Mouse (Mus musculus) fat pad, adult 2 months (tissue): ENCODE results near the gene Nr2c2ap.

Source experiments
- DNase-seq: peaks from one replicate; pipeline ENCODE4 v3.0.0-alpha.2; 2011; ENCODE audit warnings: low read depth, low spot score; ENCODE audit errors: extremely low read depth

Gene Nr2c2ap

GRCm38 (mm10) chr8:70118726-70119700, 12.1 kb upstream of the Nr2c2ap start:
- DNase-seq: no peak

DNA sequence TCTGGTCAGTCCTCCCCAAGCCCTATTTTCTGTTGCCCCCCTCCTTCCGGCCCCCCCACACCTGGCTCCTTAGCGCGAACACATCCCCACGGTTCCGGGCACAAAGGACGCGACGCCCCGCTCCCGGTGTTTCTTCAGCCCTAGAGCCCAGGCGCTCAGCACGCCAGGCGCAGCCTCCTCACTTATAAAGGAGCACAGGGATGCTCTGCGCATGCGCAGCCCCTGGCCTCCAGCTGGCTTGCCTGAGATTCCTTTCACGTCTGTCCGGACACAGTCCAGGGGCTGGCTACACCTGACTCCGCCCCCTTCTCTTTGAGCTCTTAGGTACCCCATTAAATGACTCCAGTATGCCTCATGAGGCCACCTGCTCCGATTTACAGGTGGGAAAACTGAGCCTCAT, 10.5 kb upstream of the Nr2c2ap start, which contains the start of gene Ncan:
Gene Ncan (minus strand): TSS at position 207 of the 400 bp plus-strand sequence.
- no peak for DNase-seq

GRCm38 (mm10) chr8:70122863-70123262, 8.3 kb upstream of the Nr2c2ap start:
- no peak for DNase-seq

- no peak for DNase-seq
Observed at GRCm38 (mm10) chr8:70124992-70125391, 6.1 kb upstream of the Nr2c2ap start.

DNA sequence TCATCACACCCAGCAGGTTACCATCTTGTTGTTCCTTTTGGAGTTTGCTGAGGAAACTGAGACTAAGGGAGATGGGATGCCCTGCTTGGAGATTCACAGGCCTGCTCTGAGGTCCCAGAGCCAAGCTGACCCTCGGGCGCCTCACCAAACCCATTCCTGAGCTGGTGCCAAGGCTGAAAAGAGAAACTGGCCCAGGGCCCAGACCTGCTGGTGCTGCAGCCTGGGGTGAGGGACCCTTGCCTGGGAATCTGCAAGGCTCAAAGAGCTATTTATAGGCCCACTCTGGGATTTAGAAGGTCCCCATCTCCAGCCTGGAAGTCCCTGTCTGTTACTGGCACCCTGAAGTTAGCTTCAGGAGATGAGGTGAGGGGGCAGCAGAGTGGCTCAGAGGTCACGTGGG, 2.7 kb upstream of the Nr2c2ap start:
- DNase-seq: no peak

- DNase-seq: peak; percentile 33
Observed at GRCm38 (mm10) chr8:70129309-70129952, 1.7 kb upstream of the Nr2c2ap start.

DNA sequence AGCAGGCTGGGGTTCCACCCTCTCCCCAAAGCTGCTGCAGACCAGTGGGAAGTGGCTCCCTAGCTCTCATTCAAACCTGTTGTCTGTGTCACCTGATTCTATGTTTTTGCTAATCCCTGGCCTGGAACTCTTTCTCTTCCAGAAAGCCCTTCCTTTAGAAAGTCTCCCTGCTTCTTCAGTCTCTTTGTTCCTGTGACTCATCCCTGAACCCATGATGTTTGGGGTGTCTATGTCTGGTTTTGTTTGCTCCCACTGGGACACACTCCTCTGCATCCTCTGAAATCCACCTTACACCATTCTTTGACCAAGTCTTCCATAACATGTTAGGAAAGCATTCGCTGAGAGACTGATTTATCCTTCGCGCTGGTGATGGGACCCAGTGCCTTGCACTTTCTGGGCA, 1.1 kb upstream of the Nr2c2ap start:
- DNase-seq: no peak

DNA sequence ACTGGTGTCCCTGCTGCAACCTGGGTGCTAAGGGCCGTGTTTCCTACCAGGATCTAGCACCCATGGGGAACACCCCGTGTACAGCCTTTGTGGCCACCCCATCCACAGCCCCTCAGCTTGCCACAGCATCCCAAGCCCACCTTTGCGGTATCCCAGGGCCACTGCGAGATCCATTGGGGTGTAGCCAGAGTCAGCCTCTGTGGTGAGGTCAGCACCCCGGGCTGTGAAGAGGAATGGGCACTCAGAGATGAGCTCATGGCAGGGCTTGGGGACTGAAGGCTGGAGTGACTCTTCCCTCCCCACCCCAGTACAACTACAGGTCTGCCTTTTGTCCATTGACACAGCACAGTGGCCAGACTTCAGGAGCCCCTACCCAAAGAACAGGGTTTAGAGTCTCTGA, 3.0 kb downstream of the Nr2c2ap start:
- DNase-seq: no peak

DNA sequence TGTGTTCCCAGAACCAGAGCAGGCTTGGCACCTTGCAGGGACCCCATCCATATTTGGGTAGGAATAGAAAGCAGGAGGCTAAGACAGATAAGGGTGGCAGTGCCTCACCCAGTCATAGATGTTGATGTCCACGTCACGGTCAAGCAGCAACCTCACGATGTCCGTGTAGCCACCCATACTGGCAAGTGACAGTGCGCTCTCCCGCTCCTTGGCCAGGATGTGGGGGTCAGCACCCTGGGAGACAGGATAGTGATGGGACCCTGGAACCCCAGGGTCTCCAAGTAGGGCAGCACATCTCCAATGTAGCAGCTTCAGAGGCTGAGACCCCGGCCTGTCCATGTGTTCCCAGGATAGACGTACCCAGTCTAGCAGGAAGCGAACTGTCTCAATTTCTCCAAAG, 3.8 kb downstream of the Nr2c2ap start:
- no peak for DNase-seq

DNA sequence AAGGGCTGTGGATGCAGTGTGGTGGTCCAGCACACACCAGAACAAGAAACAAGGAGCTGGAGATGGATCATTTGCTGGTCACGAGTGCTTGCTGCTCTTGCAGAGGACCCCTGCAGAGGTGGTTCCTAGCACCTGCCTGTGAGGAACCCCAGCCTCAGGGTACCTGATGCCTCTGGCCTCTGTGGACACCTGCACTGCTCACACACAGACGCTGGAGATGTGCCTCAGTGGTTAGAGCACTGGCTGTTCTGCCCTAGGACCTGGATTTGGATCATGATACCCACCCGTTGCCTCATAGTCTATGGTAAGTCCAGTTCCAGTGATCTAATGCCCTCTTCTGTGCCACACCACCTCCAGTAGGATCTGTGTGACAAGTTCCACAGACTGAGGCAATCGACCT, 5.5 kb downstream of the Nr2c2ap start:
- peak; percentile 28 for DNase-seq

DNA sequence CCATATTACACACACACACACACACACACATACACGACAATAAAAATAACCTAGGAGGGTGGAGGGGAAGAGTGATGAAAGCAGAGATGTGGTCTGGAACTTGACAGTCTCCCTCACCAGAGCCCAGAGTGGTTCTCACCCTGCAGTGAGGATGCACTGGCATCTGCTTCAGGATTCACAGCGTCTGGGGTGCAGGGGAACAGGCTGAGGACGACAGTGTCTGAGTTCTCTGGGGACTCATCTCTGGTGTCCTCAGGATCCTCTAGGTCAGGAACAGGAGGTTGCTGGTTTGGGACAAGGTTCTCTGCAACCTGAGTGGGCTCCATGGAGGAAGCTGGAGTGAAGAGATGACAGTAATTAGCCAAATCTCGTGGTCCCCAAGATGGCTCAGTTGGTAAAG, 6.8 kb downstream of the Nr2c2ap start:
- no peak for DNase-seq

DNA sequence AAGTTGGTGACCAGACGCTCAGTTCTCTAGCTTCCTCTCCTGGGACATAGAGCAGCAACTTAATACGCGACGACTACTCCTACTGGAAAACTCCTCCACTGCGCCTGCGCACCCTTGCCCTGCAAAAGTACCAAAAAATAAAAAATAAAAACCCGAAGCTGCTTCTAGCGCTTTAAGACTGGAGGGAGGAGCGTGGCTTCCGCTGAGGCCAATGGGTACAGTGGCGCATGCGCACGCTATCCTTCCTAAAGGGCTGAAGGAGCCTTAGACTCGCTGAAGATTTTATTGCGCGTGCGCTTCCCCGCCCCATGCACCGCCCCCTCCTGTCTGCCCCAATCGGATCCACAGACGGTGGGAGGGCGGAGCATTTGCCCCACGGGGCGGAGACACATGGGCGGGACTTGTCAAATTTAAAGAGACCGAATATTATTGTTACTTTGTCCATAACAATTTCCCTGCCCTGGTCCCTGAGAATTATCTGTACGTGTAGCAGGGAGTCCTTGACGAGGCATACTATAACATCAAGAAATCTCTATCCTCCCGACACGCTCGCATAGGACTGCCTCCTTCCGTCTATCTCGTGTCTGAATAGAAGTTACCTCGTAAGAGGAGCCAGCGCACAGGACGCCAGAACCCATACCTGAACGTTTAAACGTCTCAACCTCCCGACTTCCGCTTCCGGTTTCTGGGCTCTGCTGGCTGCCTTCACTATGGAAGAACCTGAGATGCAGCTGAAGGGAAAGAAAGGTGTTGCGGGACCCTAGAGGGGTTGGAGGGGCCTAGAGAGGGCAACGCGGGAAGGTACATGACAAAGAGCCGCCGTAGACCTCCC, 8.1 kb downstream of the Nr2c2ap start, which contains the start of the genes Rfxank, Borcs8 and Mef2b:
Gene Rfxank (minus strand): TSS at position 129 of the 832 bp plus-strand sequence.
Gene Borcs8 (plus strand): TSS at position 474 of the 832 bp plus-strand sequence.
Gene Mef2b (plus strand): TSS at position 686 of the 832 bp plus-strand sequence.
- peak; percentile 83 for DNase-seq

DNA sequence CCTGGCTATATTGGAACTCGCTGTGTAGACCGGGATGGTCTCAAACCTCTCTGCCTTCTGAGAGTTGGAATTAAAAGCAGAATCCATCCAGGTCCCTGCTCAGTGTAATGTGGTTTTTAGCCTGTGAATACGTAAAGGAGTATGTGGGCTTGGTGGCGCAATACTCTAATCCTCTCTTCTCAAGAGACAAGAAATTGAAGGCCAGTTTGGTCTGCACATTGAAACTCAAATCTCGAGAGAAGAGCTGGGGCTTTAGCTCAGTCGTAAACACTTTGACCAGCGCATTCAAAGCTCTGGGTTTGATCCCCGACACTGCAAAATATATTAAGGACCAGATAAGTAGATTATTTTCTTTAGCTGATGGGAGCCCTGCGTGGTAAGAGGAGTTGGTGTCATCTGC, 8.8 kb downstream of the Nr2c2ap start:
- no peak for DNase-seq

GRCm38 (mm10) chr8:70147678-70148607, 16.8 kb downstream of the Nr2c2ap start:
- no peak for DNase-seq

DNA sequence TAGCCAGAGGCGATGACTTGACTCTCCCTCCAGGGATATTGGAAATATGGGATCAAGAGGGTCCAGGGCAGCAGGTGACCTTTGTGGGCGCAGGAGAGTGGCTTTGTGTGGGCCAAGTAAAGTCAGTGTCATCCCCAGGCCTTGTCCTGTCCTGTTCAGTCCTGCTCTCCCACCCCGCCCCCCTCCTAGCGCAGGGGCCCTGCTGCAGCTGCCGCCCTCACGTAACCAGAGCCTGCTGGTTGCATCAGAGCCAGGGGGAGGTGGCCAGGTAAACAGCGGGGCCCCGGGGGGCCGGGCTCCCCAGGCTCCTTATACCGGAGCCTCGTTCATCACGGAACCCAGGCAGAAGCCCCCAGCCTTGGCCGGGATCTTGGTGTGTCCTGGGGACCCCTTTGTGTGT, 19.0 kb downstream of the Nr2c2ap start:
- no peak for DNase-seq

DNA sequence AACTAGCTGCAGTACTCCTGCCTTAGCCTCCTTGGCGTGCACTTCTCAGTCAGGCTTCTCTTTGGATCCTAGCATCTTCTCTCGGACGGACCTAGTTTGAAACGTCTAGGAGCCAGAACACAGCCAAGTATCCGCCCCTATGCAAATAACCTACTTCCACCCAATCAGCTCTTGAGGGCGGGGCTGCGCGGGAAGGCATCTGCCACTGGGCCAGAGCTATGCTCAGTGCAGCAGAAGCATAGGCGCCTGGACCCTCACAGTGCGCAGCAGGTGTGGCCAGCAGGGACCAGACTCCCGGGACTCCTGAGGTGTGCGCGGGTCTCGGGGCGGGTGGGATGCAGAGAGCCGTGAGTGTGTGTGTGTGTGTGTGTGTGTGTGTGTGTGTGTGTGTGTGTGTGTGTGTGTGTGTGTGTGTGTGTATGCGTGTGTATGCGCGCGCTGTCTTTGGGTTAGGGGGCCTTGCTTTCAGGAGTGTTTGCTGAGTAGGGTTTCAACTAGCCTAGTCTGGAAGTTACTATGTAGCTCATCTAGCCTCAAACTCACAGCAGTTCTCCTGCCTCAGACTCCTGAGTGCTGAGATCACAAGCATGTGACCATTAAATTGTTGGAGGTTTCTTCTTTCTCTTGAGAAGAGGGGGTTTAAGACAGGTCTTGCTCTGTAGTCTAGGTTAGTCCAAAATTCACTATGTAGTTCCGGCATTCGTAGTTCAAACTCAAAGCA, 21.6 kb downstream of the Nr2c2ap start:
- no peak for DNase-seq

GRCm38 (mm10) chr8:70157240-70157800, 26.2 kb downstream of the Nr2c2ap start:
- DNase-seq: no peak

DNA sequence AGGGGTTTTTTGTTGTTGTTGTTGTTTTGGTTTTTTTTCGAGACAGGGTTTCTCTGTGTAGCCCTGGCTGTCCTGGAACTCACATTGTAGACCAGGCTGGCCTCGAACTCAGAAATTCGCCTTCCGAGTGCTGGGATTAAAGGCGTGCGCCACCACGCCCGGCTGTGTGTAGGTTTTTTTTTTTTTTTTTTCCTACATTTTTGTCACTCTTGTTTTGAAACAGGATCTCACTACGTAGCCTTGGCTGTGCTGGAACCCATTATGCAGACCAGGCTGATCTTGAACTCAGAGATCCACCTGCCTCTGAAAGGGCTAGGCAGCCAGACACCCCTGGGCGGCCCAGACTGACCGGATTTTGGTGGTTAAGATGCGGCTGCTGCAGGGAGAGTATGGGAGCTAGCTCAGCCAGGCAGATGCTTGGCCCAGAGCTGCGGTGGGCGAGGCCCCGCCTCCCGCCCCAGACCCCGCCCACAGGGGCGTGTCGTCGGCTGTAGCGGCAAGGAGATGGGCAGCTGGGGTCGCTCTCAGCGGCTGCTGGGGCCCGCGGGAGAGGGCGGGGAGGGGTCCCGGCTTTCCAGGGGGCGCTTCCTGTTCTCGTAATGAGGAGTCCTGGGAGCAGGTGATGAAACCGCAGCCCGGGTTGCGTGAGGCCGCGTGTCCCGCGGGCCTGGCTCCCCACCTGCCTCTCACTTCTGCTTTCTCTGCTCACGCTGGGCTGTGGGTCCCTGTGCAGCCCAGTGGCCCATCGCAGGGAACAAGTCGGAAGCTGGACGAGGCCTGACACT, 27.1 kb downstream of the Nr2c2ap start:
- no peak for DNase-seq
